Mouse (Mus musculus): ENCODE data around the gene Iqsec3.

GRCm38 (mm10) chr6:121385397-121385796, 88.1 kb downstream of the Iqsec3 start:
- TF ChIP-seq CTCF (IDR thresholded peaks at IDR 0.05; ENCODE audit: extremely low read depth, insufficient read depth, low read length): no peak
- TF ChIP-seq POLR2A (IDR thresholded peaks at IDR 0.05; ENCODE audit: extremely low read depth, insufficient read depth, low read length): no peak

Data from cortical plate, adult 2 months (tissue).